Mouse (Mus musculus) myocyte (in vitro differentiated cells): ENCODE measurements around the gene Phf21a. TPM values are rescaled to one million over a fixed set of nuclear protein-coding genes. Genes with fewer than 3 reads are reported as not detected.

Source experiments
- H3K27me3 ChIP-seq: one replicate; pipeline ENCODE4 v1.6.1; 2011; ENCODE audit not compliant: control insufficient read depth, insufficient read depth, insufficient read length
- H3K36me3 ChIP-seq: one replicate; pipeline ENCODE4 v1.6.1; 2011; ENCODE audit not compliant: control insufficient read depth, insufficient read depth
- H3K4me2 ChIP-seq: one replicate; pipeline ENCODE4 v1.6.1; 2011; ENCODE audit warnings: low read depth, control low read depth
- H3K4me3 ChIP-seq: one replicate; pipeline ENCODE4 v1.5.1; 2011; ENCODE audit warnings: mild to moderate bottlenecking, control low read depth, moderate library complexity
- H3K79me2 ChIP-seq: one replicate; pipeline ENCODE4 v1.6.1; 2011; ENCODE audit not compliant: control insufficient read depth, insufficient read depth
- H3ac ChIP-seq: one replicate; pipeline ENCODE4 v1.6.1; 2011; ENCODE audit not compliant: control insufficient read depth, insufficient read length
- CEBPB ChIP-seq: IDR thresholded peaks from 2 replicates; pipeline ENCODE4 v1.6.1; 2011; ENCODE audit warnings: mild to moderate bottlenecking, moderate library complexity; ENCODE audit not compliant: poor library complexity, insufficient read depth, severe bottlenecking
- E2F4 ChIP-seq: IDR thresholded peaks from one replicate; pipeline ENCODE4 v1.6.1; 2011; ENCODE audit warnings: mild to moderate bottlenecking, control low read depth, moderate library complexity; ENCODE audit not compliant: insufficient read depth
- MAX ChIP-seq: IDR thresholded peaks from one replicate; pipeline ENCODE4 v1.6.1; 2011; ENCODE audit warnings: low read depth, mild to moderate bottlenecking, control low read depth
- MYOD1 ChIP-seq, 3 experiments: IDR thresholded peaks; one replicate each; pipeline ENCODE4 v1.6.1; 2011; ENCODE audit warnings: control low read depth in 2 of 3, low read depth in 2 of 3, mild to moderate bottlenecking in 2 of 3, moderate library complexity in 1 of 3; ENCODE audit not compliant: insufficient read length in 2 of 3, control insufficient read depth in 1 of 3
- MYOG ChIP-seq, 3 experiments: IDR thresholded peaks; one replicate each; pipeline ENCODE4 v1.6.1; 2011; ENCODE audit warnings: control low read depth in 2 of 3, low read depth in 2 of 3, mild to moderate bottlenecking in 2 of 3; ENCODE audit not compliant: insufficient read length in 2 of 3, control insufficient read depth in 1 of 3, insufficient read depth in 1 of 3
- POLR2A ChIP-seq: IDR thresholded peaks from one replicate; pipeline ENCODE4 v1.6.1; 2011; ENCODE audit warnings: low read depth, mild to moderate bottlenecking, control low read depth, moderate library complexity; ENCODE audit not compliant: insufficient read length
- POLR2AphosphoS2 ChIP-seq: IDR thresholded peaks from one replicate; pipeline ENCODE4 v1.6.1; 2011; ENCODE audit warnings: low read depth, control low read depth; ENCODE audit not compliant: insufficient read length
- REST ChIP-seq: IDR thresholded peaks from one replicate; pipeline ENCODE4 v1.6.1; 2011; ENCODE audit warnings: mild to moderate bottlenecking, control low read depth, moderate library complexity; ENCODE audit not compliant: insufficient read depth, insufficient read length
- SRF ChIP-seq: IDR thresholded peaks from one replicate; pipeline ENCODE4 v1.6.1; 2011; ENCODE audit warnings: low read depth; ENCODE audit not compliant: control insufficient read depth, insufficient read length
- TCF12 ChIP-seq: IDR thresholded peaks from one replicate; pipeline ENCODE4 v1.6.1; 2011; ENCODE audit warnings: mild to moderate bottlenecking, control low read depth; ENCODE audit not compliant: poor library complexity, insufficient read depth, severe bottlenecking
- TCF3 ChIP-seq: IDR thresholded peaks from one replicate; pipeline ENCODE4 v1.6.1; 2011; ENCODE audit warnings: low read depth, control low read depth; ENCODE audit not compliant: insufficient read length
- USF1 ChIP-seq: IDR thresholded peaks from one replicate; pipeline ENCODE4 v1.6.1; 2011; ENCODE audit warnings: low read depth, mild to moderate bottlenecking, control low read depth, moderate library complexity
- polyA plus RNA-seq: library from polyadenylated mRNA; unstranded; fragments of >200 nt; fragmentation: generic; extraction: Trizol; gene quantifications from one replicate; pipeline ENCODE4 v1.2.1, GENCODE M21; 2012; ENCODE audit warnings: missing spikeins

Phf21a gene
- polyA plus RNA-seq, 1 experiment = 14.7 TPM

DNA sequence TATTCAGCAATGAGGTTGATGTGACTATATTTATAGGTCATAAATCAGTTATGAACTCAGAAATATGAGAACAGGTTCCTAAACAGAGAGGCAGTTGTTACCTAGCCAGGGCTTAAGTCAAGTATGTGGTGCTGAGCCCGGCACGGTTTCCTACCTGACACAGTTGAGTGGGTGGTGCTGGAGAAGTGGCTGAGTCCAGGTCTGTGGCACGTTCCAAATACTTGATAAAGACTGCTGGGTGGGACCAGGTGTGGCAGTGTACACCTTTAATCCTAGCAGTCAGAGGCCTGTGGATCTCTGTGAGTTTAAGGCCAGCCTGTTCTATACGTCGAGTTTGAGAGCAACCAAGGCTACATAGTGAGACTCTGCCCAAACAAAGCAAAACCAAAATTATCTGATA lies 79.4 kb downstream of the Phf21a start:
- H3ac ChIP-seq = no peak overlapping the region
- no peak for TF ChIP-seq CEBPB
- TF ChIP-seq REST = no peak
- no peak for TF ChIP-seq TCF12
- TF ChIP-seq TCF3 = no peak
- no peak overlapping the region for H3K4me2 ChIP-seq
- H3K4me3 ChIP-seq = no peak overlapping the region
- no peaks in the 10 kb centered on the region for H3K79me2 ChIP-seq
- no peaks in the 10 kb centered on the region for H3K36me3 ChIP-seq
- H3K27me3 ChIP-seq = no peaks in the 10 kb centered on the region

DNA sequence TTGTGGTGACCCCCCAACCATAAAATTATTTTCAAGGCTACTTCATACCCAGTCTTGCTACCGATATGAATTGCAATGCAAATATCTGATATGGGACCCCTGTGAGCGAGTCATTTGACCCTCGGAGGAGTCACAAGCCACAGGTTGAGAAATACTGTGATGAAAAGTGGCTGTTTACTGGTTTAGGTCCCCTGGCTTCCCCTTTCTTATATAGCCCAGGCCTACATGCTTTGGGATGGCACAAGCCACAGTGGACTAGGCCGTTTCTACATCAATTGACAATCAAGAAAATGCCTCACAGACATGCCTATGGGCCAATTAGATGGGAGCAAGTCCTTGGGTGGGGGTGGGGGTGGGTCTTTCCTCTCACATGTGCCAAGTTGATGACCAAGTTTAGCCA lies 80.3 kb downstream of the Phf21a start:
- H3K4me3 ChIP-seq = no peak overlapping the region
- H3K79me2 ChIP-seq = no peaks in the 10 kb centered on the region
- H3K36me3 ChIP-seq = no peaks in the 10 kb centered on the region
- no peak overlapping the region for H3K4me2 ChIP-seq
- H3K27me3 ChIP-seq = no peaks in the 10 kb centered on the region
- TF ChIP-seq CEBPB = no peak
- no peak for TF ChIP-seq POLR2AphosphoS2
- TF ChIP-seq MYOD1 (IDR thresholded peaks at IDR 0.05; ENCODE audit: control insufficient read depth in 1 of 3, insufficient read length in 2 of 3, low read depth in 2 of 3) = no peak
- TF ChIP-seq USF1 = no peak
- no peak for TF ChIP-seq TCF3
- no peak overlapping the region for H3ac ChIP-seq

GRCm38 (mm10) chr2:92174265-92174664 lies 81.3 kb downstream of the Phf21a start:
- no peaks in the 10 kb centered on the region for H3K36me3 ChIP-seq
- no peaks in the 10 kb centered on the region for H3K27me3 ChIP-seq
- H3K79me2 ChIP-seq = no peaks in the 10 kb centered on the region
- no peak overlapping the region for H3ac ChIP-seq
- H3K4me2 ChIP-seq = no peak overlapping the region
- no peak for TF ChIP-seq CEBPB
- no peak for TF ChIP-seq USF1
- TF ChIP-seq SRF = no peak
- H3K4me3 ChIP-seq = no peak overlapping the region

- H3K36me3 ChIP-seq = no peaks in the 10 kb centered on the region
- no peak overlapping the region for H3ac ChIP-seq
Observed at GRCm38 (mm10) chr2:92175002-92175401, 82.1 kb downstream of the Phf21a start.

DNA sequence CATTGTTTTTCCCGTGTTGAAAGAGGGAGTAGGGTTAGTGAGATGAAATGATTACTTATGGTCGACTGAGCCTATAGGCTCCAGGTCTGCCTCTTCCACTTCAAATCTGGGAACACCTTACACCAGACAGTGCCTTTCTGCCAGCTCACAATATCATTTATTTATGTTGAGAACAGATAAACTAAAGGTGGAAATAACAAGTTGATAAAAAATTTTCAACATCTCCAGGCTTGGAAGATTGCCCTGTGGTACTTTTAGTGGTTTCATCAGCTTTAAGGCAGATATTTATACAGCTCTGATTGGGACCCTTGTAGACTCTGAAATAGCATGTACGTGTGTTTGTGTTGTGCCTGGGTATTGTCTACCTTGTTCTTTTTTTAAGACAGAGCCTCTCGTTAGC lies 83.4 kb downstream of the Phf21a start:
- Histone ChIP-seq H3K4me3 (no peak overlapping the region), H3ac (no peak overlapping the region), H3K79me2 (no peaks in the 10 kb centered on the region), H3K27me3 (no peaks in the 10 kb centered on the region), H3K4me2 (no peak overlapping the region), H3K36me3 (no peaks in the 10 kb centered on the region)
- TF ChIP-seq USF1 (no peak), SRF (no peak), MYOD1 (IDR thresholded peaks at IDR 0.05; ENCODE audit: control insufficient read depth in 1 of 3, insufficient read length in 2 of 3, low read depth in 2 of 3) (no peak), MAX (no peak), POLR2A (no peak), POLR2AphosphoS2 (no peak), MYOG (IDR thresholded peaks at IDR 0.05; ENCODE audit: control insufficient read depth in 1 of 3, insufficient read depth in 1 of 3, insufficient read length in 2 of 3, low read depth in 2 of 3) (no peak), TCF3 (no peak), E2F4 (no peak), CEBPB (no peak), REST (no peak), TCF12 (no peak)

More at GRCm38 (mm10) chr2:92175002-92175401, 82.1 kb downstream of the Phf21a start:
- no peak overlapping the region for H3K4me3 ChIP-seq
- no peaks in the 10 kb centered on the region for H3K27me3 ChIP-seq
- TF ChIP-seq CEBPB = no peak
- no peak for TF ChIP-seq REST
- no peak for TF ChIP-seq TCF12
- TF ChIP-seq TCF3 = no peak
- H3K79me2 ChIP-seq = no peaks in the 10 kb centered on the region
- no peak overlapping the region for H3K4me2 ChIP-seq

- TF ChIP-seq POLR2A (no peak), POLR2AphosphoS2 (no peak), MYOD1 (IDR thresholded peaks at IDR 0.05; ENCODE audit: control insufficient read depth in 1 of 3, insufficient read length in 2 of 3, low read depth in 2 of 3) (no peak), CEBPB (no peak), MAX (no peak), TCF12 (no peak), MYOG (IDR thresholded peaks at IDR 0.05; ENCODE audit: control insufficient read depth in 1 of 3, insufficient read depth in 1 of 3, insufficient read length in 2 of 3, low read depth in 2 of 3) (no peak), TCF3 (no peak), E2F4 (no peak), REST (no peak), SRF (no peak)
- peak overlapping the region; percentile 20 for H3ac ChIP-seq
- peak overlapping the region; percentile 82 for H3K4me3 ChIP-seq
- H3K79me2 ChIP-seq = peaks cover 21% of the 10 kb centered on the region
- no peaks in the 10 kb centered on the region for H3K27me3 ChIP-seq
- peak overlapping the region; percentile 71 for H3K4me2 ChIP-seq
- no peaks in the 10 kb centered on the region for H3K36me3 ChIP-seq
Observed at GRCm38 (mm10) chr2:92182146-92182756, 89.3 kb downstream of the Phf21a start.
